Mouse (Mus musculus) retina, postnatal 1 day (tissue): ENCODE measurements around the gene Dnmt3b.
"Not testable (repeated sequence)": the region's sequence is repeated elsewhere in the genome, so short reads cannot be mapped to it uniquely, and the experiment has no call there.

Experiments
- DNase-seq: peaks from one replicate; pipeline ENCODE4 v3.0.0-alpha.2; 2012

Dnmt3b gene

DNA sequence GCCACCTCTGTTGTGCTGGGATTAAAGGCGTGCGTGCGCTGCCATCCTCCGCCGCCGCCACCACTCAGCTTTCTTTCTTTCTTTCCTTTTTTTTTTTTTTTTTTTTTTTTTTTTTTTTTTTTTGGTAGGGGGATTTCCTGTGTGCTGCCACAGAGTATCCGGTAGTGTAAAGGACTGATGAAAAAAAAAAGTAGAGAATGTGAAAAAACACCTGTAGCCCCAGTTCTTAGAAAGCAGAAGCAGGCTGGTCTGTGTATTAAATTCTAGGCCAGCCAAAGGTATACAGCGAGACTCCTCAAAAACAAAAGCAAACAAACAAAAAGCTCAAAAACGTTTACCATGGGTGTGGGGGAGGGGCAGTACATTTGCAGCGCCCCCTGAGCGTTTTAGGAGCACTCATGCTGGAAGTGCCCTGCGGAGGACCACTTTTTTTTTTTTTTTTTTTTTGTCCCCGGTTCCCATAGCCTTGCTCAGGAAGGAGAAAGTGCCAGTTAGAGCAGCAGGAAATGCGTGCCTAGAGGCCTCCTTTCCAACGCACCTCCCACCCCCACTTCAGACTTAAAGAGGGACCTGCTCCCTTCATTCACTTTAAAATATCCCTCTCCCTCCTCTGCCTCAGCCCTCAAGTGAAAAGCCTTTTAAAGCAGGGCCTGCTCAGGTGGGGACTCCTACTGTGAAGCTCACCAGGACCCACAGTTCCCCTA lies 10.1 kb upstream of the Dnmt3b start:
- DNase-seq: no peak

DNA sequence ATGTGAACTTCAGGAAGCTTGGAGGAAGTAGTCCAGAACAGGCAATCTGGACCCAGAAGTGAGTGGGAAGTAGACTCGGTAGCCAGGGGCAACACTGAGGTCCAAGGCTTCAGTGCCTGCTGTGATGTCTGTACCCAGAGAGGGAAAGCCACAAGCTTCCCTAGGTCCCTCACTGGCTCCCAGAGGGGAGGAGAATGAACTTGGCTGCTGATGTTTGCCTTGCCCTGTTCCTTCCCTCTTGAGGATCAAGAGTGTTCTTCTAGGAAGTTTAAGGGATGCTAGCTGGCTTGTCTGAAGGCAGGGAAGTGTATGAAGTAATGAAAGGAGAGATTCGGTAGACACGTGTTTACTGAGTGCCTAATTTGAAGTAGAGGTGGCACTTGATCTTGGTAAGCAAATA lies 6.8 kb upstream of the Dnmt3b start:
- DNase-seq: no peak

DNA sequence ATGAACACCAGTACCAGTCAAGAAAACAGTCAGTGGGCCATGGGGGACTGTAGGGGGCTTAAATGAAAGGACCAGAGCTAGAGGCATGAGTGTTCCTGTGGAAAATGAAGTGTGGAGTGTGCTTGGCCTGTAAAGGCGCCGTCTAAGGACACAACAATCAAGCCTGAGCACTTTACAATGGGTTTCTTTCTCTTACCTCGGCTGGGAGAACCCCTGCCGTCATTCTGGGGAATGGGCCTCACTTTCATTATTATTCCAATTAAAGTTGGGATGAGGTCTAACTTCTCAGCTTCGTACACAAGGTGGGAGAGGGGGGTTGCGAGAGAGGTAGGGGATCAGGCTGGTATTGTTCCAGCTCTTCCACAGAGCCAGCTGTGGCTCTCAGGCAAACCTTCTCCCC lies 6.3 kb upstream of the Dnmt3b start:
- DNase-seq: no peak

DNA sequence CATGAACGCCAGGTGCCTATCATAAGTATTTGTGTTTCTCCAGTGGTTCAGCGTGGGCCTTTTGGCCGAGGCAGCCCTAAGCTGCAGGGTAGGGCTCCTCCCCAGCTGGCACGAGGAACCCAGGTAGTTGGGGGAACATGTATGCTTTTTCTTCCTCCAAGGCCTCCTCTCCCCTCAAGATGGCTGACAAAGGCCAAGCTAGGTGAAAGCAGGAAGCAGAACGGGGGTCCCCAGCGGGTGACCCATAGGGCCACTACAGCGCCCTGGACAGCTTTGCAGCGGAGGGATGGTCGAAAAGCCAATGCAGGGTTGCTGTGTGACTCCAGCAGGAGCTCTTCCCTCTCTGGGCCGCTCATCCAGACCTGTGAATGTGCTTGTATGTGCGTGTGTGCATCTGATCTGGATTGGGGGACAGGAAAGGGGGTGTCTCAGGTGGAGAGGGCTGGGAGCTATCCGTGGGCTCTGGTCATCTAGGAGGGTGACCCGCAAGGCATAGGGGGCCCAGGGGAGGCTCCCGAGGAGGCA lies 415 bp upstream of the Dnmt3b start:
- no peak for DNase-seq

DNA sequence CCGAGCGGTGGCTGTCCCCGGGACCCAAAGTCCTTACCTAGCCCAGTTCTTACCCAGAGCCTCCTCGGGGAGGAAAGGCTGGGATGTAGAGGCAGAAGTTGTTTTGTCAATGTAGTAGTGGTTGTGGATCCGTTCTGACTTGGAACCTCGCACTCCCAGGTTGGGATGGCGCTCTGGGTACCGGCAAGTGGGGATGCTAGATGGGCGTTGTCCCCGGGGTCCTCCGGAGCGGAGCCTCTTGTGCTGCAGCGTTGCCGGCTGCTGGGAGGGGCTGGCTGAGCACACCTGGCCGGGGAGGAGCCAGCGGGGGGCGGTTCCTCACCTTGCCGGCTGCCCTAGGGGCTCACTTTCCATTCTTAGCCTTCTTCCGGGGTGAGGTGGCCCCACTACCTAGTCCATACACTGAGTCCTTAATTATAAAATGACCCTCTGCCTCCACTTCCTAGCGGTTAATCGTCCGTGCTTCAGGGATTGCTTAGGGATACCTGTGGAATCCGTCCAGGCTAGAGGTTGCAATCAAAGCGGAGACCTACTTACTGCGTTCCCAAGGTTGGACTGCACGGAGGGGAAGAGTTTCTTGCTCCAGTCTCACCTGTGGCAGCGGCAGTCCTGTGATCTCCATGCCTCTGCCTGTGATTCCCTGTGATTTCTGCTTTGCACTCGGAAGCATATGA lies 901 bp downstream of the Dnmt3b start:
- peak; percentile 19 for DNase-seq

DNA sequence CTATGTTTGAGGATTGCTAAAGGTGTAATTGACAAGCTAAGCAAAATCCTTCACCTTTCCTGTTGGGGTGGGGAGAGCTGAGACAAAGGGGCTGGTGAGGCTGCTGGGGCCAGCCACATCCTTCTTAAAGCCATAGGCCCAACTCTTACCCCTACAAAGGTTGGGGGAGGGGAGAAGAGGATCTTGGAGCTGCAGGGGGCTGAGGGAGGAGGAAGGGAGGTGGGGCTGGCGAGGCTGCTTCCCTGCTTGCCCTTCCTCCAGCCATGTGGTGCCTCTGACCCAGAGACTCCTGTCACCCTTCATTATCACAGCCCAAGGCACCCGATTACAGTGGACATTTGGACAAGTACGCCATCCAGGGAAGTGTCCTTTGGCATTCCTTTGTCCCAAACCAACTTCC lies 2.4 kb downstream of the Dnmt3b start:
- peak; percentile 72 for DNase-seq

DNA sequence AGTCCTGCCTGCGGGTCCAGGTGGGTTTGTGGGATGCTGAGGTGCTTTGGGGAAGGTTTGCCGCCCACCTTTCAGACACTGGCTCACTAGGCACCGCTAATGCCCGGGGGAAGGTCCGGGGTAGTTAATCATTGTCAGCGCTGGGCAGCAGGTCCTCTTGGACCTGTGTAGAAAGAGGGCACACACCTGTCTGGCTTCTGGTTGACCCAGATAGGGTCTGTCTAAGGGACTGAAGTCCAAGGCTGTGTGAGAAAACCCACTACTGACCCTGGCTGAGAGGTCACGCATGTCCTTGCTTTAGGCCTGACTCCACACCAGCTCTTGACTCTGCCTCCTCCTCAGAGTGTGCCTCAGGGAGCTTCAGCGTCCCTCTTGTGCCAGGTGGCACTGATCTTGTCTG lies 8.4 kb downstream of the Dnmt3b start:
- not testable (repeated sequence) for DNase-seq

DNA sequence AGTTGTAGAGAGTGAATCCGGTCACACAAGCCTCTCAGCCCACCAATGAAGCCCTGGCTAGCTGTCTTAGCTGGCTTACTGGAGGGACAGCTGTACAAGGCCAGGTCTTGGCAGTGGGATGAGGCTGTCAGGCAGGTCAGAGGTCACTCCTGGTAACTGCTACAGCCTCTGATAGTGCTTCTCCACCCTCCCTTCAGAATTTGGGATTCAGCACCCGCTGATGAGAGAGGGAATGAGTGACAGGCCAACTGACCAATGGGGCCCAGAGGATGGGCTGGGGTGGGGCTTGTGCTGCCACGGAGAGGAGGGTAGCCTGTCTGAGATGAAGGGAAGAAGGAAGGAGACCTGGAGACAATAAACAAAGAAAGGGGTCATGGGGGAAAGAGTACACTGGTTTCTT lies 11.4 kb downstream of the Dnmt3b start:
- peak; percentile 52 for DNase-seq

DNA sequence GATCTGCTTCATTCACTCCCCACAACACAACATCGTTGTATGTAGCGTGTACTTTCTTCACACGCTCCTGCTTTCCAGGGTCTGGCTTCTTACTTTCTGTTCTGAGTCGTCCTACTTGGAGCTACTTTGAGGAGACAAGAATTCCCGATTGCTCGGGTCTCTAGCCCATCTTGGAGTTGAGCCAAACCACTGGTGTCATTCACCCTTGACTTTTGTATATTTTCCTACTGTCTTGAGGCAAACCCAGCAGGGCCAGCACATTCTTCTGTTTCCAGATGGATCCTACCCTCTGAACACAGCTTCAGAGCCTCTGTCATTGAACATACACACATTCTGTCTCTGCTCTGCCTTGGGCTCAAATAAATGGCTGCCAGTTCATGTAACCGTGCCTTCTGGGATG lies 16.2 kb downstream of the Dnmt3b start:
- DNase-seq: no peak

DNA sequence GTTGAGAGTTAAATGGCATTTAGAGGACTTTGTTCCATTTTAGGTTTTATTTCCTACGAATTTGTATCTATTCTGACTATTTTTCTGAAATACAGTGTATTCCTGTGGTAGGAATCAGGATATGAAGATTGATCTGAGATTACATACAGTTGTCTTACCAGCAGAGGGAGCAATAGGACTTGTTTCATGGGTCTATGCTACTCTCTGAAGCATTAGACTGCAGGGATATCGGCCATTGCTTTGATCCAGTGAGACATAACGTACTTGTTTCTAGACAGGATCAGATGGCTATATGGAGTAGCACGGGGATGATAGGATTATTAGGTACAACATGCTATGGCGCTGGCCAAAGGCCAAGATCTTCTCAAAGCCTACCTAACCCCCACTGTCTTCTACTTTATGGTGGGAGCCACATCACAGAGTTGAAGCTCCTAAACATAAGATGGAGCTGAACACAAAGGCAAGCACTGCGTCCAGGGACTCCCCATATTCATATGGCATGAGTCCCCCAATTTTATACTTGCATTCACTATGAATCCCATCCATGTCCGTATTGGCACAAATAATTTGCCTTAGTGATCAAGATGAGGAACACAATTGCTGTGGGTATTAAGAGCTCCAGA lies 19.6 kb downstream of the Dnmt3b start:
- peak; percentile 84 for DNase-seq

DNA sequence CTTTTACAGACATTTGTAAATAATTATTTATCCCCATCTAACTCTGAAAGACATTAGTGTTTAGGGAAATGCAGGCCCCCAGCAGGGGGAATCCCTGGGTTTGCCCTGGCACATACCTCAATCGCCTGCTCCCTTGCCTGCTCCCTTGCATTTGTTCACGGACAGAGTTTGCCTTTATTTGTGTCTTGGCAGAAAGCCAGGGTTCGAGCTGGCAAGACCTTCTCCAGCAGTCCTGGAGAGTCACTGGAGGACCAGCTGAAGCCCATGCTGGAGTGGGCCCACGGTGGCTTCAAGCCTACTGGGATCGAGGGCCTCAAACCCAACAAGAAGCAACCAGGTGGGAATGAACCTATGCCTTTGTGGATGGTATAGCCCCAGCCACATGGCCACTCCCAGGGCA lies 20.9 kb downstream of the Dnmt3b start:
- DNase-seq: no peak

DNA sequence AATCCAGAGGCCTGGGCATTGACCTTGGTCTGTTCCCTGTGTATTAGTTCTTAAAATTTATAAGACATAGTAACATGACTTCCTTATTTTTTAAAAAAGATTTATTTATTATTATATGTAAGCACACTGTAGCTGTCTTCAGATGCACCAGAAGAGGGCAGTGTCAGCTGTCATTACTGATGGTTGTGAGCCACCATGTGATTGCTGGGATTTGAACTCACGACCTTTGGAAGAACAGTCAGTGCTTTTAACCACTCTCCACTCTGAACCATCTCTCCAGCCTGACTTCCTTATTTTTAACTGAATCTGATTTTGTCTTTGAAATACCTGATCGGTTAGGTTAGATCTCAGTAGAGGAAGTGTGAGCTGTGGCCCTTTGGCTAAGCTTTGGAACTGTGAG lies 23.4 kb downstream of the Dnmt3b start:
- no peak for DNase-seq

DNA sequence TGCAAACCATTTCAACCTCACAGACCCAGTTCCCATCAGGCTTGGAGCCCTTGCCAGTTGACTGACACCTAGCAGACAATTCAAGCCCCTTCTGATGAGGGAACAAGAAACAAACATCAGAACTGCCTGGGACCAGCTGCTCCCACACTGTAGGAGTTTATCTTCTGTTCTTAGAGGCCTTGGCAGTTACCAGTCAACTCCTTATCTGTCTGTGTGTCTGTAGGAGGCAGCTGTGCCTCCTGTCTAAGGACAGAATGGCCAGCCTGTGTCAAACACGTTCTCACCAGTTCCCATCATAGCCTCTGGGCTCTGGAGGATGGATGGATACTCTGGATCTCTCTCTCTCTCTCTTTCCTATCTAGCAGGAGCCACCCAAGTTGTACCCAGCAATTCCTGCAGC lies 26.1 kb downstream of the Dnmt3b start:
- not testable (repeated sequence) for DNase-seq

DNA sequence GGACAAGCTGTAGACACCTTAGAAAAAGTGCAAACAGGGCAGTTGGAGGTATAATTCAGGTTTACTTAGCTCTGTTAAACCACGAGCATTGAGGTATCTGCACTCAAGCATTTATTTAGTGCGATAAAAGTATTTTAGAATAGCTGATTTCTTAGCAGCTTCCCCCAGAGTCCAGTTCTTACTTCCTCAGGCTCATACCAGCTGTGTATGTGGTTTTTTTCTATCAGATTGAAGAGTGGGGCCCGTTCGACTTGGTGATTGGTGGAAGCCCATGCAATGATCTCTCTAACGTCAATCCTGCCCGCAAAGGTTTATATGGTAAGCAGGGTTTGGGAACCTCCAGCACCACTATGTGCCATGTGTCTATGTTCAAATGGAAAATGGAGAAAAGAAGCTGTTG lies 27.7 kb downstream of the Dnmt3b start:
- DNase-seq: no peak

DNA sequence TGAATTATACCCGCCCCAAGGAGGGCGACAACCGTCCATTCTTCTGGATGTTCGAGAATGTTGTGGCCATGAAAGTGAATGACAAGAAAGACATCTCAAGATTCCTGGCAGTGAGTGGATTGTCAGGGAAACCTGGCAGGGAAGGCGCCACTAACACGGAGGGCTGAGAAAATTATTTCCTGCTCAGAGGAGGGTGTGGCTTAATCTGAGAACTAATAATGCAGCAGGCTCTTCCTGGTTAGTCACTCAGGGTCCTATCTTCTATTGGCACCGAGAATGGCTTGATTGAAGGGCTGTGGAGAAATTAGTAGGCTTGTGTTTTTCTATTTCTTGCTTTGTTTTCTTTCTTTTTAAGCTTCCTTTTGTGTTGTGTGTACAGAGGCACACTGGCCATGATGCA lies 28.3 kb downstream of the Dnmt3b start:
- DNase-seq: no peak

DNA sequence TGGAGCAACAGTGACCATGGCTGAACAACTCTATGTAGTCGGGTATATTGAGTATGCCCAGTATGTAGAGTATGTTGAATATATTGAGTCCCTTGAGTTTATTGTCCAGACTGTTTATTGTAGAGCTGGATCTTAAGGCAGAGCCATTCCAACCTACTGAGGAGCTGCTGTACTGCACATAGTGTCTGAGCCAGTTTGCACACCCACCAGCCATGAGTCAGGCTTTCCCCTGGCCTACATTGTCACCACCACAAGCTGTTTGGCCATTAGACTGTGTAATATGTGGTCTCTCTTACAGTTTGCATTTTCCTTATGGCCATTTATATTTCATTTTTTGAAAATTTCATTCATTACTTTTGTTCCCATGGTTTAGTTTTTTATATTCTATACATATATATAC lies 30.7 kb downstream of the Dnmt3b start:
- no peak for DNase-seq

DNA sequence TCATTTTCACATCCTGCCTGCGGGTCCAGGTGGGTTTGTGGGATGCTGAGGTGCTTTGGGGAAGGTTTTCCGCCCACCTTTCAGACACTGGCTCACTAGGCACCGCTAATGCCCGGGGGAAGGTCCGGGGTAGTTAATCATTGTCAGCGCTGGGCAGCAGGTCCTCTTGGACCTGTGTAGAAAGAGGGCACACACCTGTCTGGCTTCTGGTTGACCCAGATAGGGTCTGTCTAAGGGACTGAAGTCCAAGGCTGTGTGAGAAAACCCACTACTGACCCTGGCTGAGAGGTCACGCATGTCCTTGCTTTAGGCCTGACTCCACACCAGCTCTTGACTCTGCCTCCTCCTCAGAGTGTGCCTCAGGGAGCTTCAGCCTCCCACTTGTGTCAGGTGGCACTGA lies 44.2 kb downstream of the Dnmt3b start:
- DNase-seq: not testable (repeated sequence)

DNA sequence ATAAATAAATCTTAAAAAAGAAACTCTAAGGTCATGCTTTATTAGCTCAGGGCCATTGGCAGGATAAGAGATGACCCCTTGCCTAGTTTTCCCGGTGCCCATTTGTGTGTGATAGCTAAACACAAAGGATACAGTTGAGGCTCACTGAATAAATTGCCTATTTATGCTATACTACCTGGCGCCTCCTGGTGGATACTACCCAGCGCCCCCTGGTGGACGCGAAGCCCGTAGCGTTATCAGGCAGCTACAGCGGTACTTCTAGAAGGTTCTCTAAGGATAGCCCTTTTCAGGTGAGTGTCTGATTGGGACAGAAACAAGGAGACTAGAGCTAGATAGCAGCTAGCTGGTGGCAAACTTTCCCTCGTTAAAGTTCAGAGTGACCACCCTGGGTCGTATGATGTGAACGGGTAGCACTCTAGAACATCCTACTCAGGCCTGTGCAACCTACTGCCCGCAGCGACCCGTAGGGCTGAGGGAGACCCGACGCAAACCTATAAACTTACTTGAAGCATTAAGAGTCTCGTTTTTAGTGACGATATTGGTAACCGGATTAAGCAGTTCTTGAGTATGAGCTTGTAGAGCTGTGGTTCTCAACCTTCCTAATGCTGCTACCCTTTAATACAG lies 45.3 kb downstream of the Dnmt3b start:
- peak; percentile 48 for DNase-seq

DNA sequence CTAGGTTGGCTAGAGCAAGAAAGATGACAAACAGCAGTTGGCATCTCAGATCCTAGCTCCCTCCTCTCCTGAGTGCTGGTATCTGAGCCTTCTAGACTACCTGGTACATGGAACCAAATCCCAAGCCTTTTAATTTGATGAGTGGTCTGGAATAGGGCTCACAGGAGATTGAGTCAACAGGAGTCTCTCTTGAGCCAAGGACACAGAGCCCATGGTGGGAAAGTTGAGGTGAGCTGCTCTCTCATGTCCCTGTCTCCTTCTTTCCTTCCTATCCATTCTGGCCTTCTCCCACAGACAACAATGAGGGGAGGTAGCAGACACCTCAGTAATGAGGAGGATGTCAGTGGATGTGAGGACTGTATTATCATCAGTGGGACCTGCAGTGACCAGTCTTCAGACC lies 47.1 kb downstream of the Dnmt3b start, which contains the start of gene Dnmt3c:
Gene Dnmt3c (plus strand): TSS at position 301 of the 400 bp plus-strand sequence.
- no peak for DNase-seq

DNA sequence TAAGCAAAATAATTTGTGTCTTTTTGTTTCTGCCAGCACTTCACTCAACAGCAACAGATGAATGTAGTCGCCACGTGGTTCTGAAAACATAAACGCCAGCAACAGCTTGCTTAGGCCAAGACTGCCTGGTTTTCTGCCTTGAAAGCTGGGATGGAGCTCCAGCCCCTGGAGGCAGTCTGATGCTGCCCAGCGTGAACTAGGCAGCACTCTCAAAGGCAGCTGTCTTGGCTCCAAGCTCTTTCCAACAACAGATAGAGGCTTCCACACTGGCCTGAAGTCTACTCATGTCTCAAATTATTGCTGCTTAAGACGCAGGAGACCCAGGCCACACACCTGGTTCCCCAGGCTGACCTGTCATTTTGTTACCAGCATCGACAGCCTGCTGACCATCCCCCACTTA lies 54.1 kb downstream of the Dnmt3b start:
- DNase-seq: no peak

DNA sequence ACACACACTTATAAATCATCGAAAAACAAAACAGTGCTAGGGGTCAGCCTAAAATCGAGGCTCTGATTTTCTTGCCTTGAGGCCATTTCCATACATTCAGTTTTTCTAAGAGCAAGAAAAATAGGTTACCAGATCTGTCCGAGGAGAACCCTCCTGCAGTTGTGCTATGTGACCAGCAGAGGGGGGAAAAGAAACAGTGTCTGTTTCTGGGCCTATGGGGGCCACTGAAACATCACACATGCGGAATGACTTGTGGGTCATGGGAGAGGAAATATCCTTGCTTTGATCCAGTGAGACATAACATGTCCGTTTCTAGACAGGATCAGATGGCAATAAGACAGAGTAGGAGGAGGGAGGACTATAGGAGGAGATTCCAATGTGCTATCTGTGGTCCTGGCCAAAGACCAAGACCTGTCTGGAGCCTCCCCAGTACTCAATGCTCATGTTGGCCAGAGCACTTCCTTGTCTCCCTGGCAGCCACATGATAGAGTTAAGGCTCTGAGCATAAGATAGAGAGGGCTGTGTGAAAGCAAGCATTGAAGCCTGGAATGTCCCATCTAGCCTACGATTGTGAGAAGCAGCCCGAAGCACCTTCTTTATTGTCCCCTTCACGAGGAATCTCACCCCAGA lies 61.6 kb downstream of the Dnmt3b start:
- peak; percentile 83 for DNase-seq

DNA sequence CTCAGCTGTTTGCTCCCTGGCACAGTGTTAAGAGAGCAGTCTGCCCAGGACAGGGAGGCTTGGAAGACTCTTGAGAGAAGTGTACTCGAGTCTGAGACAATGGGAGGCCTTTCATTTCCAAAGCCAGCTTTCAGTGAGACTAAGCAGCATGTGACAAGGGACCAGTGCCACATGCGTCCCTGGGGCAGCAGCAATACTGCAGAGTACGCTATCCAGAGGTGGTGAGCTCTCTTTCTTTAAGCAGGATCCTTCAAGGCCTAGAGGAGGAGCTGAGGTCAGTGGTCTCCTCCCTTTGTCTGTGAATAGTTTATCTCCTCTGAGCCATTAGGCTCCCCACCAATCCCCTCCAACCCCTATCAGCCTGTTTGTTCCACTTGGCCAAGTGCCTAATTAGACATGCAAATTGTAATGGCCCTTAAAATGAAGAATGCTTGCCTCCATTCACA lies 63.4 kb downstream of the Dnmt3b start:
- DNase-seq: peak; percentile 96

DNA sequence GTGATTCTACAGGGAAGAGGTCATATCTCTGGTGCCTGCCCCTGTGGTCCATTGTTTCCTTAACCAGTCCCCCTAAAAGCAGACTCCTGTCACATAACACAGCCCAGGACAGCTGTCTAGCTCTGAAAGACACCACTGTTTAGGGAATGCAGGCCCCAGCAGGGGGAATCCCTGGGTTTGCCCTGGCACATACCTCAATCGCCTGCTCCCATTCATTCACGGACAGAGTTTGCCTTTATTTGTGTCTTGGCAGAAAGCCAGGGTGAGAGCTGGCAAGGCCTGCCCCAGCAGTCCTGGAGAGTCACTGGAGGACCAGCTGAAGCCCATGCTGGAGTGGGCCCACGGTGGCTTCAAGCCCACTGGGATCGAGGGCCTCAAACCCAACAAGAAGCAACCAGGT lies 64.0 kb downstream of the Dnmt3b start:
- peak; percentile 98 for DNase-seq
